Comparison of ENCODE assay signal across 10 mouse cellular contexts in genomic region chr2:179093996-179094395, GRCm38 (mm10).
DNase-seq lines count a peak whose midpoint lies in the region; ATAC-seq and TF ChIP-seq lines count a peak whose summit lies in the region.
"Had no signal": no experiment of that assay in that cellular context is flagged by ENCODE, and none has a peak within 500 bp of the region (broad histone marks: within the 10 kb centered on the region; RNA-seq: fewer than 3 reads in every experiment).

No protein-coding gene starts in this region.

- intact Hi-C loops in heart, postnatal 25 days (cut with DNase I) = no loop called here

- peak; percentile 16 for DNase-seq in embryo, embryonic 11 days
- DNase-seq in embryo, embryonic 10.5 days (ENCODE audit: low spot score) = no peak
- peak; percentile 58 for DNase-seq in forebrain, postnatal 0 days
- DNase-seq in kidney, postnatal 0 days (ENCODE audit: low spot score) = peak; percentile 29
- DNase-seq in adrenal gland, postnatal 14 days = no peak
- DNase-seq in heart, postnatal 25 days (ENCODE audit: low spot score) = no peak
- DNase-seq: lung, adult 2 months had no signal

- H3K4me2 ChIP-seq in forebrain, postnatal 0 days (ENCODE audit: low read depth) = peak overlapping the region; percentile 23
- no peak overlapping the region for H3K4me2 ChIP-seq in kidney, postnatal 0 days (ENCODE audit: low read length)
- H3K4me2 ChIP-seq in midbrain, embryonic 16.5 days (ENCODE audit: low read length) = peak overlapping the region; percentile 28
- H3K4me2 ChIP-seq: embryonic facial prominence, embryonic 12.5 days had no signal

- ATAC-seq in forebrain, postnatal 0 days = peak; percentile 89
- peak; percentile 92 for ATAC-seq in kidney, postnatal 0 days (replicated peaks; ENCODE audit: low FRiP score, low read depth)
- ATAC-seq in midbrain, embryonic 16.5 days = peak; percentile 70; the same call in 1 of the 2 replicates
- ATAC-seq in megakaryocyte progenitor cell, adult 5-6 weeks (replicated peaks; ENCODE audit: poor library complexity) = no peak

- no peak overlapping the region for H3K27ac ChIP-seq in forebrain, postnatal 0 days (ENCODE audit: low read depth, low read length)
- 0 out of 2 replicates have a peak overlapping the region, but pooled peaks have one; percentile 6 for H3K27ac ChIP-seq in kidney, postnatal 0 days
- H3K27ac ChIP-seq in midbrain, embryonic 16.5 days (ENCODE audit: low read length) = no peak overlapping the region
- H3K27ac ChIP-seq: embryonic facial prominence, embryonic 12.5 days had no signal

- H3K4me1 ChIP-seq in forebrain, postnatal 0 days (ENCODE audit: insufficient read depth) = no peaks in the 10 kb centered on the region
- peaks cover 13% of the 10 kb centered on the region; the same call in 1 of the 2 replicates for H3K4me1 ChIP-seq in kidney, postnatal 0 days (replicated peaks; ENCODE audit: insufficient read depth, low read length)
- peaks cover 6% of the 10 kb centered on the region for H3K4me1 ChIP-seq in midbrain, embryonic 16.5 days (ENCODE audit: control insufficient read depth, insufficient read depth, low read length)
- H3K4me1 ChIP-seq: embryonic facial prominence, embryonic 12.5 days had no signal

- no peaks in the 10 kb centered on the region for H3K36me3 ChIP-seq in forebrain, postnatal 0 days (ENCODE audit: insufficient read depth)
- no peaks in the 10 kb centered on the region for H3K36me3 ChIP-seq in kidney, postnatal 0 days (ENCODE audit: insufficient read depth, low read length)
- H3K36me3 ChIP-seq in midbrain, embryonic 16.5 days (ENCODE audit: control insufficient read depth, insufficient read depth, low read length) = no peaks in the 10 kb centered on the region
- H3K36me3 ChIP-seq: embryonic facial prominence, embryonic 12.5 days had no signal

- TF ChIP-seq CTCF in forebrain, postnatal 0 days (IDR thresholded peaks at IDR 0.05; ENCODE audit: low read depth) = peak; percentile 40
- TF ChIP-seq CTCF in kidney, postnatal 0 days (IDR thresholded peaks at IDR 0.05; ENCODE audit: low read depth) = peak; percentile 33; the same call in 1 of the 2 replicates

- no peaks in the 10 kb centered on the region for H3K27me3 ChIP-seq in forebrain, postnatal 0 days (ENCODE audit: insufficient read depth, low read length)
- H3K27me3 ChIP-seq in kidney, postnatal 0 days (ENCODE audit: insufficient read depth, low read length) = no peaks in the 10 kb centered on the region
- H3K27me3 ChIP-seq in midbrain, embryonic 16.5 days (ENCODE audit: control insufficient read depth, insufficient read depth, low read depth, low read length) = no peaks in the 10 kb centered on the region
- H3K27me3 ChIP-seq: embryonic facial prominence, embryonic 12.5 days had no signal

- no peak overlapping the region for H3K4me3 ChIP-seq in forebrain, postnatal 0 days (ENCODE audit: low read depth, low read length)
- H3K4me3 ChIP-seq in kidney, postnatal 0 days (replicated peaks; ENCODE audit: low read depth, low read length) = no peak overlapping the region
- no peak overlapping the region for H3K4me3 ChIP-seq in midbrain, embryonic 16.5 days (ENCODE audit: low read depth, low read length)
- H3K4me3 ChIP-seq: embryonic facial prominence, embryonic 12.5 days had no signal

- 16% methylated on average over 11 of the region's 11 CpGs for whole genome bisulfite sequencing in forebrain, postnatal 0 days
- 42% methylated on average over 11 of the region's 11 CpGs for WGBS in kidney, postnatal 0 days
- WGBS in midbrain, embryonic 16.5 days = 17% methylated on average over 11 of the region's 11 CpGs

- H3K9me3 ChIP-seq in forebrain, postnatal 0 days (ENCODE audit: low read length) = no peaks in the 10 kb centered on the region
- no peaks in the 10 kb centered on the region for H3K9me3 ChIP-seq in kidney, postnatal 0 days (replicated peaks; ENCODE audit: low read length)
- no peaks in the 10 kb centered on the region for H3K9me3 ChIP-seq in midbrain, embryonic 16.5 days (replicated peaks; ENCODE audit: control insufficient read depth, low read length, poor library complexity, severe bottlenecking)
- H3K9me3 ChIP-seq: embryonic facial prominence, embryonic 12.5 days had no signal

- no peak overlapping the region for H3K9ac ChIP-seq in forebrain, postnatal 0 days
- no peak overlapping the region for H3K9ac ChIP-seq in kidney, postnatal 0 days (ENCODE audit: low read depth, low read length)
- no peak overlapping the region for H3K9ac ChIP-seq in midbrain, embryonic 16.5 days (ENCODE audit: low read depth, low read length)
- H3K9ac ChIP-seq: embryonic facial prominence, embryonic 12.5 days had no signal

Comparison
In these comparisons a context has a peak if more than half of its experiments do, and no peak if none do; other contexts are left out.
1. DNase-seq: peak in embryo, embryonic 11 days (single experiment), forebrain, postnatal 0 days (single experiment) and kidney, postnatal 0 days (single experiment); none in embryo, embryonic 10.5 days (single experiment), adrenal gland, postnatal 14 days (single experiment) and heart, postnatal 25 days (single experiment).